In genomic region chr12:110319696-110320095, GRCm38 (mm10) we compare ENCODE assay signal across 25 mouse cellular contexts. TPM values are rescaled to one million over a fixed set of nuclear protein-coding genes. Genes with fewer than 3 reads are reported as not detected.
"Had no signal": no experiment of that assay in that cellular context is flagged by ENCODE, and none has a peak within 500 bp of the region (broad histone marks: within the 10 kb centered on the region; RNA-seq: fewer than 3 reads in every experiment).

No protein-coding gene starts in this region.

- H3K9me3 ChIP-seq: heart, embryonic 15.5 days; hindbrain, embryonic 15.5 days; kidney, embryonic 15.5 days; liver, embryonic 12.5 days had no signal

- H3K27ac ChIP-seq: heart, embryonic 13.5 days; heart, embryonic 15.5 days; hindbrain, embryonic 13.5 days; hindbrain, embryonic 15.5 days; hindbrain, postnatal 0 days; kidney, embryonic 15.5 days; kidney, postnatal 0 days; limb, embryonic 13.5 days; limb, embryonic 15.5 days; liver, embryonic 12.5 days; liver, embryonic 14.5 days had no signal

- H3K4me1 ChIP-seq: heart, embryonic 13.5 days; heart, embryonic 15.5 days; hindbrain, embryonic 13.5 days; hindbrain, embryonic 15.5 days; kidney, embryonic 15.5 days; limb, embryonic 13.5 days; limb, embryonic 15.5 days; liver, embryonic 12.5 days had no signal

- DNase-seq: gastrocnemius, postnatal 14 days; gastrocnemius, postnatal 36 days; heart, adult 18-20 months; kidney, adult 11 months; kidney, adult 2 months; kidney, adult 9 months; kidney, postnatal 14 days; kidney, postnatal 36 days; layer of hippocampus, adult 9-11 months; left cerebral cortex, postnatal 4 days had no signal

- H3K36me3 ChIP-seq: heart, embryonic 13.5 days; heart, embryonic 15.5 days; hindbrain, embryonic 13.5 days; hindbrain, embryonic 15.5 days; kidney, embryonic 15.5 days; limb, embryonic 13.5 days; limb, embryonic 15.5 days; liver, embryonic 12.5 days had no signal

- H3K27me3 ChIP-seq: heart, embryonic 13.5 days; heart, embryonic 15.5 days; hindbrain, embryonic 13.5 days; hindbrain, embryonic 15.5 days; kidney, embryonic 15.5 days; limb, embryonic 13.5 days; limb, embryonic 15.5 days; liver, embryonic 12.5 days had no signal

- H3K9ac ChIP-seq: heart, embryonic 13.5 days; heart, embryonic 15.5 days; hindbrain, embryonic 13.5 days; hindbrain, embryonic 15.5 days; kidney, embryonic 15.5 days; limb, embryonic 13.5 days; limb, embryonic 15.5 days; liver, embryonic 12.5 days; liver, embryonic 14.5 days had no signal

- ATAC-seq: hindbrain, postnatal 0 days; intestine, embryonic 16.5 days; liver, embryonic 12.5 days had no signal

- H3K4me3 ChIP-seq: heart, embryonic 13.5 days; heart, embryonic 15.5 days; hindbrain, embryonic 13.5 days; hindbrain, embryonic 15.5 days; kidney, embryonic 15.5 days; limb, embryonic 13.5 days; limb, embryonic 15.5 days; liver, embryonic 12.5 days had no signal

RNA-seq across cellular contexts. Expression of gene Dio3, which starts 40.8 kb away (rescaled TPM):
- total RNA-seq: heart, adult 18-20 months; heart, adult 8-10 months; heart, postnatal 25 days; hematopoietic stem cell, adult 5-6 weeks had no signal
